Mouse (Mus musculus): ENCODE measurements around the gene Kif5a. TPM values are rescaled to one million over a fixed set of nuclear protein-coding genes. Genes with fewer than 3 reads are reported as not detected.

Gene Kif5a
- 0.14 TPM for polyA plus RNA-seq (2012; fragmentation: generic; extraction: Trizol)

DNA sequence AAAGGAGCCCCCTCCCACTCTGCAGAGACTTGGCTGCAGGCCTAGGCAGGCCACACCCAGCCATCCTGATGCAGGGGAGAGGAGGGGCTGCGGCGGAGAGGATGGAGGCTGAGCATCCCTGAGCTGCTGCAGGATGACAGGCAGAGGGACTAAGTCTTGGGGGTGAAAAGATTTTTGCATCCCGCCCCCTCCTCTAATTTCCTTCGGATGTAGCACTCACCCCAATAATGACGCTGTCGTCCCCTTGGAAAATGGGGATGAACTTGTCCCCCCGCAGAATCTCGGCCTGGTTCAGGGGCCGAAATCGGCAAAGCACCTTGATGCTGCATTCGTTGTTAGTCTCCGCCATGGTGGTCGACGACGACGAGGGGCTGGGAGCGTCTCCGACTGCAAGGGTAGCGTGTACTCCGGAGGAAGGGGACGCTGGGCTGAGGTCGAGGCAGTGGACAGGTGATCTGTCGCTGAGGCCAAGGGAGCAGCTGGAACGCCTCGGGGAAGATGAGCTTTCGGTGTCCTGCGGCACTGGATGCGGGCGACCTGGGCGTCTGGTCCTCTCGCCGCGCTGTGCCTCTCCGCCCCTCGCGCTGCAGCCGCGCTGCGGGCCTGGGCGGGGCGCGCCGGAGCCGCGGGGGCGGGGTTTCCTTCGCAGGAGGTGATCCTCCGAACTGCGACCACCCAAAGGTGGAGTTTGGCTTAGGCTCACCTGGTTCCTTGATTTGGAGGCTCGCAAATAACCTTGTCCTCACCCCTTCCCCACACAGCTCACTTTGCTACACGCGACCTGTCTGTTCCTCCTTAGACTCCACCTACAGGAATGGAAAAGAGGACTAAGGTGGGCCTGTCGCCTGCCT is at the start of gene Kif5a:
TSS of gene Kif5a (minus strand) at position 801 of the 851 bp plus-strand sequence.
- Histone ChIP-seq H3K27me3 (ENCODE audit: control insufficient read depth, insufficient read depth, insufficient read length) (peaks cover 33% of the 10 kb centered on the region), H3K36me3 (ENCODE audit: control insufficient read depth, insufficient read depth) (no peaks in the 10 kb centered on the region), H3K4me2 (ENCODE audit: low read depth) (peak within 1 kb of the TSS; percentile 56), H3K79me2 (ENCODE audit: control insufficient read depth, insufficient read depth) (peaks cover 15% of the 10 kb centered on the region), H3ac (ENCODE audit: control insufficient read depth, insufficient read length) (no peak within 1 kb of the TSS), H3K4me3 (no peak within 1 kb of the TSS)
- no peak for TF ChIP-seq SRF (IDR thresholded peaks at IDR 0.05; ENCODE audit: control insufficient read depth, insufficient read length, low read depth)
- no peak for TF ChIP-seq CEBPB (IDR thresholded peaks at IDR 0.05; ENCODE audit: insufficient read depth, poor library complexity, severe bottlenecking)
- no peak for TF ChIP-seq MYOD1 (IDR thresholded peaks at IDR 0.05; ENCODE audit: control insufficient read depth in 1 of 3, insufficient read length in 2 of 3, low read depth in 2 of 3)
- TF ChIP-seq TCF12 (IDR thresholded peaks at IDR 0.05; ENCODE audit: insufficient read depth, poor library complexity, severe bottlenecking), result no peak
- TF ChIP-seq TCF3 (IDR thresholded peaks at IDR 0.05; ENCODE audit: insufficient read length, low read depth), result no peak
- no peak for TF ChIP-seq USF1 (IDR thresholded peaks at IDR 0.05; ENCODE audit: low read depth)

DNA sequence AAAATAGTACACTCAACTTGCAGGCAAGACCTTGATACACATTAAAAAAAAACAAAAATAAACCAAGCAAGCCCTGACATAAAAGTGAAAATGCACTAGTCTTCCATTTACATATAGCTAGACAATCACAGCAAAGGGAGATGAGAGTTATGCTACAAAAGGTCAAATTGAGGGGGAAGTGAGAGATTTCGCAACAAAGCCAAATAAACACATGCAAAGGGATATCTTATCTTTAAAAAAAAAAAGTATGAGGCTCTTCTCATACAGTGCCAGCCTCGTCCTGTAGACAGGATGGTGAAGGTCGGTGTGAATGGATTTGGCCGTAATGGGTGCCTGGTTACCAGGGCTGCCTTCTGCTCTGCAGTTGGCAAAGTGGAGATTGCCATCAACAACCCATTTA is 49.7 kb upstream of the Kif5a start:
- H3K4me2 ChIP-seq (ENCODE audit: low read depth), result peak overlapping the region; percentile 78
- TF ChIP-seq CEBPB (IDR thresholded peaks at IDR 0.05; ENCODE audit: insufficient read depth, poor library complexity, severe bottlenecking), result 0 out of 2 replicates have a peak, but pooled peaks have one; percentile 11
- no peak for TF ChIP-seq E2F4 (IDR thresholded peaks at IDR 0.05; ENCODE audit: insufficient read depth)
- TF ChIP-seq POLR2A (IDR thresholded peaks at IDR 0.05; ENCODE audit: insufficient read length, low read depth), result no peak
- no peak for TF ChIP-seq POLR2AphosphoS2 (IDR thresholded peaks at IDR 0.05; ENCODE audit: insufficient read length, low read depth)
- no peak for TF ChIP-seq MYOD1 (IDR thresholded peaks at IDR 0.05; ENCODE audit: control insufficient read depth in 1 of 3, insufficient read length in 2 of 3, low read depth in 2 of 3)

GRCm38 (mm10) chr10:127312356-127312676 is 49.2 kb upstream of the Kif5a start:
- Histone ChIP-seq H3K4me2 (ENCODE audit: low read depth) (peak overlapping the region; percentile 78), H3K27me3 (ENCODE audit: control insufficient read depth, insufficient read depth, insufficient read length) (no peaks in the 10 kb centered on the region), H3K36me3 (ENCODE audit: control insufficient read depth, insufficient read depth) (peaks cover 25% of the 10 kb centered on the region), H3ac (ENCODE audit: control insufficient read depth, insufficient read length) (peak overlapping the region; percentile 91), H3K79me2 (ENCODE audit: control insufficient read depth, insufficient read depth) (peaks cover 28% of the 10 kb centered on the region), H3K4me3 (peak overlapping the region; percentile 68)
- TF ChIP-seq MYOD1 (IDR thresholded peaks at IDR 0.05; ENCODE audit: control insufficient read depth in 1 of 3, insufficient read length in 2 of 3, low read depth in 2 of 3) (no peak), TCF3 (IDR thresholded peaks at IDR 0.05; ENCODE audit: insufficient read length, low read depth) (no peak), USF1 (IDR thresholded peaks at IDR 0.05; ENCODE audit: low read depth) (no peak), TCF12 (IDR thresholded peaks at IDR 0.05; ENCODE audit: insufficient read depth, poor library complexity, severe bottlenecking) (no peak), CEBPB (IDR thresholded peaks at IDR 0.05; ENCODE audit: insufficient read depth, poor library complexity, severe bottlenecking) (no peak), E2F4 (IDR thresholded peaks at IDR 0.05; ENCODE audit: insufficient read depth) (no peak), SRF (IDR thresholded peaks at IDR 0.05; ENCODE audit: control insufficient read depth, insufficient read length, low read depth) (no peak), POLR2AphosphoS2 (IDR thresholded peaks at IDR 0.05; ENCODE audit: insufficient read length, low read depth) (peak; percentile 71), REST (IDR thresholded peaks at IDR 0.05; ENCODE audit: insufficient read depth, insufficient read length) (no peak), MAX (IDR thresholded peaks at IDR 0.05; ENCODE audit: low read depth) (peak; percentile 53), MYOG (IDR thresholded peaks at IDR 0.05; ENCODE audit: control insufficient read depth in 1 of 3, insufficient read depth in 1 of 3, insufficient read length in 2 of 3, low read depth in 2 of 3) (peak in 1 of 3 experiments; percentile 13), POLR2A (IDR thresholded peaks at IDR 0.05; ENCODE audit: insufficient read length, low read depth) (peak; percentile 48)

More for the DNA sequence above, 49.7 kb upstream of the Kif5a start:
- H3K36me3 ChIP-seq (ENCODE audit: control insufficient read depth, insufficient read depth), result peaks cover 20% of the 10 kb centered on the region
- H3K27me3 ChIP-seq (ENCODE audit: control insufficient read depth, insufficient read depth, insufficient read length), result no peaks in the 10 kb centered on the region
- H3ac ChIP-seq (ENCODE audit: control insufficient read depth, insufficient read length), result no peak overlapping the region
- H3K79me2 ChIP-seq (ENCODE audit: control insufficient read depth, insufficient read depth), result peaks cover 23% of the 10 kb centered on the region
- H3K4me3 ChIP-seq, result peak overlapping the region; percentile 68

DNA sequence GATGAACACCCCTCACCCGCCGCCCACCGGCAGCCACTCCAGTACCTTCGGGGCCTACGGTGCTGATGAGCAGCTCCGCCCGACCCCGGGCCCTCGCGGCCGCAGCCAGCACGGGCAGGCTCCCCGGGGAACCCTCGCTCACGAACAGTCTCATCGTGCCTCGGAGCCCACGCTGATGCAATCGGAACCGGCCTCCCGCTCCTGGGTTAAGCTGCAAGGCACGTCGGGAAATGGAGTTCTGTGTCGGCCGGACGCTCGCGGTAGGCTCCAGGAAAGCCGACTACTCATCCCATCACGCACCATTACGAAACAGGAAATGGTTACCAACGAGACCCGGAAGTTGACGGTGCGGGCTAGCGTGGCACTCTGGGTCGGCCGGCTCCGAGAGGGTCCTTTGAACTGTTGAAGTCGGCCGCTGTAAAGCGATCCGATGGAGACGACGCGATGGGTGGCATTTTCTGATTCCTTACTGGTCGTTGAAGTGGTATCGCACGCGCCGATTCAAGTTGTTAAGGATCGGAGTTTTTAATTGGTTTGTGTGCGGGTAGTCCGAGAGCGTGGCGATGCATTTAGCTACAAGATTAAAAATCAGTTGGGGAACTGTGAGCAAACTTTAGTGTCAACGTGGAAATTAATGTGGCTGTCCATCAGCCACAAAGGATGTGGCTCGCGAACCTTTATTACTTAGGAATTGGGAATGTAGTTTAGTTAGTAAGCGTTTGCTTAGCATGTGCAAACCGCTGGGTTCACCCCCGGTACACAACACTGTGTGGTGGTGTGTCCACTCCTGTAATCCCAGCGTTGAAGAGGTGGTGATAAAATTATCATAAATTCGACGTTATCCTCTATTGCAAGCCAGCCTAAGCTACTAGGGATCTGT is 48.6 kb upstream of the Kif5a start, which contains the start of gene Mars:
TSS of gene Mars (minus strand) at position 311 of the 880 bp plus-strand sequence.
- H3K4me3 ChIP-seq, result peak within 1 kb of the TSS; percentile 68
- peak within 1 kb of the TSS; percentile 82 for H3K4me2 ChIP-seq (ENCODE audit: low read depth)
- TF ChIP-seq REST (IDR thresholded peaks at IDR 0.05; ENCODE audit: insufficient read depth, insufficient read length), result no peak
- TF ChIP-seq MYOD1 (IDR thresholded peaks at IDR 0.05; ENCODE audit: control insufficient read depth in 1 of 3, insufficient read length in 2 of 3, low read depth in 2 of 3), result peak in 1 of 3 experiments; percentile 16
- TF ChIP-seq SRF (IDR thresholded peaks at IDR 0.05; ENCODE audit: control insufficient read depth, insufficient read length, low read depth), result peak; percentile 9
- no peak for TF ChIP-seq E2F4 (IDR thresholded peaks at IDR 0.05; ENCODE audit: insufficient read depth)
- no peak for TF ChIP-seq USF1 (IDR thresholded peaks at IDR 0.05; ENCODE audit: low read depth)
- TF ChIP-seq CEBPB (IDR thresholded peaks at IDR 0.05; ENCODE audit: insufficient read depth, poor library complexity, severe bottlenecking), result peak; percentile 88
- TF ChIP-seq TCF3 (IDR thresholded peaks at IDR 0.05; ENCODE audit: insufficient read length, low read depth), result no peak
- TF ChIP-seq POLR2A (IDR thresholded peaks at IDR 0.05; ENCODE audit: insufficient read length, low read depth), result peak; percentile 90
- TF ChIP-seq MYOG (IDR thresholded peaks at IDR 0.05; ENCODE audit: control insufficient read depth in 1 of 3, insufficient read depth in 1 of 3, insufficient read length in 2 of 3, low read depth in 2 of 3), result peak in 1 of 3 experiments; percentile 44
- no peak for TF ChIP-seq TCF12 (IDR thresholded peaks at IDR 0.05; ENCODE audit: insufficient read depth, poor library complexity, severe bottlenecking)
- peak; percentile 87 for TF ChIP-seq POLR2AphosphoS2 (IDR thresholded peaks at IDR 0.05; ENCODE audit: insufficient read length, low read depth)
- TF ChIP-seq MAX (IDR thresholded peaks at IDR 0.05; ENCODE audit: low read depth), result peak; percentile 87

More for the DNA sequence above, 48.6 kb upstream of the Kif5a start, which contains the start of gene Mars:
- peaks cover 31% of the 10 kb centered on the region for H3K36me3 ChIP-seq (ENCODE audit: control insufficient read depth, insufficient read depth)
- H3K27me3 ChIP-seq (ENCODE audit: control insufficient read depth, insufficient read depth, insufficient read length), result no peaks in the 10 kb centered on the region
- peaks cover 29% of the 10 kb centered on the region for H3K79me2 ChIP-seq (ENCODE audit: control insufficient read depth, insufficient read depth)
- peak within 1 kb of the TSS; percentile 91 for H3ac ChIP-seq (ENCODE audit: control insufficient read depth, insufficient read length)
